Mouse (Mus musculus): Measurements from ENCODE around the gene Apod.
"Not testable (repeated sequence)": the region's sequence is repeated elsewhere in the genome, so short reads cannot be mapped to it uniquely, and the experiment has no call there.

Gene Apod

DNA sequence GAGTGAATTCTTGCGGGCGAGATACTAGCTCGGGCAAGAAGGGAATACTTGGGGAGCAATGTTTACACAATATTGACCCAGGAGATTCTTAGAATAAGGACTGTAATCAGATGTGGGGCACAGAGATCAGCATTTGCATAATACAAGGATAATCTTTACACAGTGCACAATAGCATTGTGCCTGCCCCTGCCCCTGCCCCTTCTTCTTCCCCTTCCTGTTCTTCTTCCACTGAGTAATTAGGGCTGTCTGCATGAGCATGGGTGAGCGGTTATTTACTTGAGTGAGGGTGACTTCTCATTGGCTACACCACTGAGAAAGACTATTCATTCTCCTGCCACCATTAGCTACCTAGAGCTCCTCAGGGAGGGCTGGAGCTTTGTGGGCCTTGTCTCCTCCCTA is 6.9 kb upstream of the Apod start:
- no peak for DNase-seq (ENCODE audit: low read depth, low spot score)

DNA sequence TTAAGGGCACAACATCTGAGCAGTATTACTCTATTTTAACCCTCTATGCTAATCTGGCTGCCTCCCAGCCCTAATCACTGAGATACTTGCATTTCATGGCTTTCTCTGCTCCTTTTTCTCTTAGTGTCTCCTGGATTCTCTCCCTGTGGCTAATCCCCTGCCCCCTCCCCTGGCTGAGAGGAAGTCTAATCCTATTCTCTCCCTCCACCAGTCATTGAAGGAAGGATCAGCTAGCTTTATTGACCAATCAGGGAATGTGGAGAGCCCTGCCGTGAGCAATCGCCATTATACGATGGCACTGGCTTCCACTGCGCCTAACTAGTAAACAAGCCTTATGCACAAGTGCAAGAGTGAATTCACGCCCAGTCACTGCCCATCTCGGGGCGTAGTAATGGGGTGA is 6.3 kb upstream of the Apod start:
- DNase-seq (ENCODE audit: low read depth, low spot score): peak; percentile 52

DNA sequence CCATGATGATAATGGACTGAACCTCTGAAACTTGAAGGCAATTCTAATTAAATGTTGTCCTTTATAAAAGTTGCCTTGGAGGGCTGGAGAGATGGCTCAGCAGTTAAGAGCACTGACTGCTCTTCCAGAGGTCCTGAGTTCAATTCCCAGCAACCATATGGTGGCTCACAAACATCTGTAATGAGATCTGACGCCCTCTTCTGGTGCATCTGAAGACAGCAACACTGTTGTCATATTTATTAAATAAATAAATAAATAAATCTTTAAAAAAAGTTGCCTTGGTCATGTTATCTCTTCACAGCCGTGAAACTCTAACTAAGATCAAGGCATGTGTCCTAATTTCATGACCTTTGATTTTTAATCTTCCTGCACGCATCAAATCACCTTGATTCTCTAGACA is 5.1 kb upstream of the Apod start:
- DNase-seq (ENCODE audit: low read depth, low spot score): not testable (repeated sequence)

DNA sequence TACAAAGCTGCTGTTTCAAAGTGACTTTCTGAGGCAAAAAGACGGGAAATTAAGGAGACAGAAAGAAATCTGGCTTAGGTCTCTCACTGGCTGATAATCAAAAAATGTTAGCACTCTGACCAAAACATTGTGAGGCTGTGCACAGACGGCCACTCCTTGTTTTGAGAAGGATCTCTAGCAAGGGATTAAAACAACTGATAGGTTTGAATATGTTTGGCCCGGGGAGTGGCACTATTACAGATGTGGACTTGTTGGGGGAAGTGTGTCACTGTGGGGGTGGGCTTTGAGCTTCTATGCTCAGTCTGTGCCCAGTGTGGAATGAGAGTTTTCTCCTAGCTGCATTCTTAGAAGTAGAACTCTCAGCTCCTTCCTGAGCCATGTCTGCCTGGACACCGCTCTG is 4.7 kb upstream of the Apod start:
- no peak for DNase-seq (ENCODE audit: low read depth, low spot score)

DNA sequence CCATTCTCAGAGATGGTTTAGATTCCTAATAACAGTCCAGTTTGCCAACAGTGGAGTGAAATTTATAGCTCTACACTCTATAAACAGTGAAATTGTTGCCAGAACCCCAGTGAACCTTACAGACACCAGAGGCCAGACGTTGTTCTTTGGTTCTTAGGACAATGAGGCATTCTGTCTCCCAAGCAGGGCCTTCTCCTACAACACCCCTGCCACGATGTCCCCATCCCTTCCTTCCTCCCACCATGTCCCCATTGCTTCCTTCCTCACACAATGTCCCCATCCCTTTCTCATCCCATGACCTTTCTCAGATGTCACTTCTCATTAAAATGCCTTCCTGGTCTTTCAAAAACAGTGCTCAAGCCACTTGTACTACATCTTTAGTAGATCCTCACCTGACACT is 3.8 kb upstream of the Apod start:
- no peak for DNase-seq (ENCODE audit: low read depth, low spot score)

DNA sequence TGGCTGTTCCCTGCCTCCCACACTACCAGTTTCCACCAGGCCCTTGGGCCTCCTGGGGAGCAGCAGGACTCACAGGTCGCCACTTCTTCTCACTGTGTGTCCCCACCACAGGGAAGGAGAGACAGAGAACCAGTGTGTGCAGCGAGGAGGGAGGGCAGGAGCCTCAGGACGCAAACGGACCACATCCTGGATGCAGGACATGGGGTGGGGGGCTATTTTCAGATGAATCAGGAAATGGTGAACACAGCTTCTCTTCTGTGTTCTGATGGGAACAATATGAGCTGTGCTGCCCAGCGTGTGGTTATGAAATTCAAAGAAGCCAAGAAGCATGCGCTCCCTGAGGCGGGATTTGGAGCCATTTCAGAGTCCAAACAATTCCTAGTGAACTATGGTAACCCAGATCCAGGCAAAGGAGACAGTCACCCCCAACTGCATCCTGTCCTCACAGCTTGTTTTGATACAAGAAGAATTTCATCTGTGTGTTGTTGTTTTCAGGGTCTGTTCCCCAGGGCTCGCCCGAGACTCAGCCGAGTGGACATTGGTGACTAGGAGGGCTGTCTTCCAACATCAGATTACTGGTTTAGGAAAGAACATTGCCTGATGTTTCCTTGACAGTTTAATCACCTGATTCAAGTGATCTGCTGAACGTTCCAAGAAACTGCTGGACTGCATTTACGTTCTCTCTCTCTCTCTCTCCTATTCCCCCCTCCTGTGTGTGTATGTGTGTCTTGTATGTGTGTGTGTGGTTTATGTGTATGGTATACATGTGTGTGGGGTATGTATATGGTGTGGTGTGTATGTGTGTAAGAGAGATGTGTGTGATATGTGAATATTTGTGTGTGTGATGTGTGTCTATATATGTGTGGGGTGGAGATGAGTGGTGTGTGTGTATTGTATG is 1.9 kb upstream of the Apod start:
- not testable (repeated sequence) for DNase-seq (ENCODE audit: low read depth, low spot score)

DNA sequence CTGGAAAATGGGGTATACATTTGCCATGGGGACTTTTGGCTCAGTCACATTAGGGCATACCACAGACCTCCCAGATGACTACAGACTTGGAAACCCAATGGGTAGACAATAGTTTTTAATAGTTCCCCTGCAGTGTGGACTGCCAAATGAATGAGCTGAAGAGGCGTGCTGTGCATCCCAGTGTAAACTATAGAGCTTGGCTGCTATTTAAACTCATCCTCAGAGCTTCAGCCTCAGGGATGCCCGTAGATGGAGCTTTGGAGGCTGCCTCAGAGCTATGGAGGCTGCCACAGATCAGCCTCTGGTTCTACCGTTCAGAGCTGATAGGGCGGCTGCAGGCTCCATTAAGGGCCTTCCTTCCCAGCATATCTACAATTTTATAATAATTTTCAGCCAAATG is 686 bp upstream of the Apod start:
- no peak for DNase-seq (ENCODE audit: low read depth, low spot score)

DNA sequence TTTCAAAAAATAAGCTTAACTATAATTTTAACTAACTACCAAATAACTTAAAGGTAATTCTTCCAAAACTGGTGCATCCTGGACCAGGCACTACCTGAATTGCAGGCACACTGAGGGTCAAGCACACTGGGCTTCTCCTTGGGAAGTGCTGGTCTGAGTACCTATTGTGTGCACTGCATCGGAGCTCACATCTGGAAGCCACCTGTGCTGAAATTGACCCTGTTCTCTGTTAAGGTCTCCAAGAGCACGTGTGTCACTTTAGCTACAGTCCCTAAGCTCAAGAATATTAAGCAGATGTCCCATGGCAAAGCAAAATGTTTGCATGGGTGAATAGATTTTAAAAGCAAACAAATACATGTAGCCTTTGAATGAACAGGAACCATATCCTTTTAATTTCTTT is 997 bp downstream of the Apod start:
- DNase-seq (ENCODE audit: low read depth, low spot score): no peak

DNA sequence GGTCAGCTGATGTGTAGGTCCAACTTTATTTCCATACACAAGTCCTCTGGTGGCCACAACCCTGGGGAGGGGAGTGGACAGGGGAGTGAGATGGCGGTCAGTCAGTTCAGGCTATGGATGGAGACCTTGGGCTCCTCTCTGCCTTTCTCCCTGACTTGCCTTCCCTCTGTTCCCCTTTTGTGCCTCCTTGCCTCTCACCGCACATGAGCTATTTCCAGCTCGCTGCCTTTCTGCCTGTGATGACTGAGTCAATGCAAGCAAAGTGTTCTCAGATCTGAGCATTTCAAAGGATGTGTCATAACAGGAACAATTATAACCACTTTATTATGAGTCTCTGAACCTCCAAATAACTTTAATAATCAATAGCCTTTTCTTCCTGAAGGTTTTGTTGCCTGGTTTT is 2.3 kb downstream of the Apod start:
- DNase-seq (ENCODE audit: low read depth, low spot score): no peak

DNA sequence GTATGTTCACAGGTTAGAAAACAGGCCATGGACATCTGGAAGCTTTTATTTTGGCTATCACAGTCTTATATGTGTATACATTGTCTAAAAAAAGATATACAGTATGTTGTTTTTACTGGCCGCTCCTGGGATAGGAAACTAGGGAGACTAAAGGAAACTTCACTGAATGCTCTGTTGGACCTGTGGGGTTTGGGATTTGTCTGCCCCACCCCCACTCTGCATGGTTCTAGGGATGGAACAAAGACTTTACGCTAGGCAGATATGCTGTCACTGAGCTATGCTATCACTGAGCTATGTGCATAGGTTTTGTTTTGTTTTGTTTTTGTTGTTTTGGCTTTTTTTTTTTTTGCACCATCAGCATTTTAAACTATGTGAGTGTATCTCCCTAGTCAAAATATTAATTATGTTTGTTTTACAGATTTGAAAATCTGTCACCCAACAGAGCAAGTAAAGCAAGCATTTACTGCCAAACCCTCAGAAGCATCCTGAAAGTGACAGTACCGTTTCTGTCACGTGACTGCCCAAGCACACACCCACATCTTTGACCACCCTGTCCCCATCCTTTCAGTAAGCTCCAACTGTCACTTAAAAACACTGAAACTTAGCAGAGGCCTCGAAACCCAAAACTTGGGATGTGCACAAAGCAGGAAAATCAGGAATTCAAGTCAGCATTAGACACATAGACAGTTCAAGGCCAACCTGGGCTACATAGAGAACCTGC is 9.2 kb downstream of the Apod start:
- DNase-seq (ENCODE audit: low read depth, low spot score): no peak

DNA sequence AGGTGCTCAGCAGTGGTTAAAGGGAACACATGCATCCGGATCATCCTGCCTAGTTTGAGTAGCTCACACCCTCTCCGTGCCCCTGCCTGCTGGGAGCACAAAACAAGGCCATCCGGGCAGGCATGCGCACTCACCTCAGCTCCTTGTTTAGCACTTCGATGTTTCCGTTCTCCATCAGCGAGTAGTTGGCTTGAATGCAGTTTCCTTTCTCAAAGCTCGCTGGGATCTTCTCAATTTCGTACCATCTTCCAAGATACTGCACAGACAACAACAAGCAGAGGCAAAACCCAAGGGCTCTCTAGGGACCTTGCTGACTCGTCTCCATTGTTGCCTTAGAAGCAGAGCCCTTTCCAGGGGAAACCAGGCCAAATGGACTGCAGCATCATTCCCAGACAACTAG is 11.3 kb downstream of the Apod start:
- DNase-seq (ENCODE audit: low read depth, low spot score): peak; percentile 74

DNA sequence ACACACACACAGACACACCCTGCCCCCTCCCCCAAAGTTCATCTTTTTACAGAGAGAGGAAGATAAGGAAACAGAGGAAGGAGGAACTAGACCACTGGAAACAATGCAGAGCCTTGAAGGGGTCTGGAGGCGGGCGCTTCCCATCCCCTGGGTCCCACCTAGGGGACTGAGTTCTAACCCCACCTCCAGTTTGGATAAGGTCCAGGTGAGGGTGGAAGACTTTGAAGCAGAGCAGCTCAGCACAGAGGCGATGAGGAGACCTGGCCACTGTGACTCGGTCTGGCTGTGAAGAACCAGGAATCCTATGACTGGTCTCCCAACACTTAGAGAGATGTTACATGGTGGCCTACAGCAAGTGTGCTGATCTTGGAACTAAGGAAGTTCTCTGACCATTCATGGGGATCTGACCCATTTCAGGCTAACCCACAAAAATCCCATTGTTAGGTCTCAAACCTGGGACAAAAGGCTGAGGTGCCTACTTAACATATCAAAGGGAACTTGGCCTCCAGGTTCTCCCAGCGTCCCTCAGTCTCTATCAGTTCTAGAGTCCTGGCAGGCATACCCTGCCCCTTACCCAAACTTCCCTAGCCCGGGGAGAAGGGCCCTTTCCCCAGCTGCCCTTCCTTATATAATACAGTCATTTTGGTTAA is 13.6 kb downstream of the Apod start:
- DNase-seq (ENCODE audit: low read depth, low spot score): peak; percentile 85

DNA sequence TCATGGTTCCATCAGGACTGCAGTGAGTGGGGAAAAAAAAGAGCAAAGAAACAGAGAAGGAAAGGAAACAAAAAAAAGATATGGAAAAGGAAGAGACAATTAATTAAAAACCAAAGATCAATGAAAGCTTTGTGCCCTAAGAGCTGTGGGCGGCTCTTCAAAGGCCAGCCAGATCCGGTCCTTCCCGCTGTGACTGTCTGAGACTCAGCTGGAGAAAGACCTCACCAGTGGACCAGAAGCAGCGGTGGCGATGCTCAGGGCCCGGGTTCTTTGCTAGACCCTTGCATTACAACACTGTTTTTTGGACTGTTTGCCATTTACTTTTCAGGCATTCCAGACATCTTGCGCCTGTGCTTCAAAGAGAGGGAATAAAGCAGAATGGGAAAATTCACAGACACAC is 14.1 kb downstream of the Apod start:
- peak; percentile 71 for DNase-seq (ENCODE audit: low read depth, low spot score)

DNA sequence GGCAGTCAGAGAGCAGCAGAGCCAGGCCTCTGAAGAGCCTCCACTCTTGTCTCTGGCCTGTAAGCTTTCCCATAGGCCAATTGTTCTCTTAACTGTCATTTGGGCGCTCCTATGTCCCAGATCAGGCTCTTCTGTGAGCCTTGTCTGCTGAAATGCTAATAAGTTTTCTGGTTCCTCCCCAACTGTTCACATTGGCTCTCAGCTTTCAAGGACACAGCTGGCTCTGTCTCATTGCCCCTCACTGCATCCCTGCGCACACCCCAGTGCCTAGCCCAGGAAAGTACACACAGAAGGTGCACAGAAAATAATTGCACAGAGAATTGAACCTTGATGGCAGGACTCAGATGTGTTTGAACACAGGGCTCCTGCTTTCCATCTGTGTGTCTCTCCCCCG is 14.7 kb downstream of the Apod start:
- peak; percentile 82 for DNase-seq (ENCODE audit: low read depth, low spot score)

DNA sequence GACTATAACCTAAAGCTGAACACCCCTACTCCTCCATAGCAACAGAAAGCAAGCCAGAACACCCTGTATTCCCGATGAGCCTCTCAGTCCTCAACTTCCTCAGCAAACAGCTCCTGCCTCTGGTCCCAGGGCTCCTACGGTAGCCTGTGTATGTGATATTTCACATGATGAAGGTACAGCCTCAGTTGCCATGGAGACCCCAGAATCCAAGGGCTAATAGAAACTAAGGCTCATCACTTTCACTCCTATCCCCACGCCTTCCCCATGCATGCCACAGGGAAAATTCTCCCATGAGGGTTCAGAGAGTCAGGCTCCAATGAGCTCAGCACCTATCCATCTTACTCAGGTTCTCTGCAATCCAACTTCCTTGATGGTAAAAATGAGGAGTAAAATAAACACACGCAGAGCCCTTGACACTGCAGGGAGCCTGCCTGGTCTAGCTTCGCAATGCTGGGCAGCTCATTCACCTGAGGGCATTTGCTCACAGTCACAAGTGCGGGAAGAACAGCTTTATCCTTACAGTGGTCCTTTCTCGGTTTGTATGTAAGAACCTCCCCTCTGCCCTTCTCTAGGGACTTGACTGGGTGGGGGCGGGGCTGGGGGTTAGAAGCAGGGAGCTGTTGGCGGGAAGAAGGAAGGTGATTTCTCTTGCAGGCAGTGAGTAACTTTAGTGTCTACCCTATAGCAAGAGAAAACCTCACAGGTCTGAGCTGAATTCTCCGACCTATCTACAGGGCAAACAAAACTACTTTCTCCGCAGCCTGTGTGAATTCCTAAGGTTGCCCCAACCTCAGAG is 15.2 kb downstream of the Apod start:
- DNase-seq (ENCODE audit: low read depth, low spot score): peak; percentile 67

DNA sequence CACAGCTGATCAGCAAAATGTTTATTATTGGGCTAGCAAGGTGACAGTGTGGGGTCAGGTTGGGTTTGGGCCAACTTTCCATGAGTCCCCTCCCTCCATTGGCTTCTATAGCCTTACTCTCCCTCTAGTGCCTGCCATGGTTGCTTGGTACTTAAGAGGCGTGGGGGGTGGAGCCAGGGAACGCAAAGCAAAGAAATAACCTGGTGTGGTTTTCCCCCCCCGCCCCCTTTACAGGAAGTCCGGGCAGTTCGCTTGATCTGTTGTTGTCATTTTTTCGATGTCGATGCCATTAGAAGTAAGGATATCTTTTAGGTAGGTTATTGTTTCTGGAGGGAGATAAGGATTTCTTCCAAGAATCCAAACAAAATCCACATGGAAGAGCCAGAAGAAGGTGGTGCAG is 17.5 kb downstream of the Apod start:
- DNase-seq (ENCODE audit: low read depth, low spot score): peak; percentile 59

DNA sequence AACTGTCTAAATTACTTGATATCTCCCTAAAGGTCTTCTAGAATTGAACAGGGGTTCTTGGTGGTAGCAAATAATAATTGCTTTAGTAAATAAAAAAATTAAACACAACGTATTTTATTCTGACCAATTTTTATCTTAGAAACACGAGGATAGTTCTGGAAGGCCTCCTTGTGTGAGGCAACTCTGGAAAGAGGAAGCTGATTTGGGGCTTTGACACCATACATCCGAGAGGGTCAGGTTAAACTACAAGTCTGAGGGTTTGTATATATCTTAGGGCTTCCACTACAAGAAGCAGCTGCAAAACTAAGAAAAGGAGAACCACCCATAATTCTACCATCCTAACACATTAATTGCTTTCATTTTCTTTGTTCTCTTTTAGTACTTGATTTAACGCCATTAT is 20.8 kb downstream of the Apod start:
- no peak for DNase-seq (ENCODE audit: low read depth, low spot score)

DNA sequence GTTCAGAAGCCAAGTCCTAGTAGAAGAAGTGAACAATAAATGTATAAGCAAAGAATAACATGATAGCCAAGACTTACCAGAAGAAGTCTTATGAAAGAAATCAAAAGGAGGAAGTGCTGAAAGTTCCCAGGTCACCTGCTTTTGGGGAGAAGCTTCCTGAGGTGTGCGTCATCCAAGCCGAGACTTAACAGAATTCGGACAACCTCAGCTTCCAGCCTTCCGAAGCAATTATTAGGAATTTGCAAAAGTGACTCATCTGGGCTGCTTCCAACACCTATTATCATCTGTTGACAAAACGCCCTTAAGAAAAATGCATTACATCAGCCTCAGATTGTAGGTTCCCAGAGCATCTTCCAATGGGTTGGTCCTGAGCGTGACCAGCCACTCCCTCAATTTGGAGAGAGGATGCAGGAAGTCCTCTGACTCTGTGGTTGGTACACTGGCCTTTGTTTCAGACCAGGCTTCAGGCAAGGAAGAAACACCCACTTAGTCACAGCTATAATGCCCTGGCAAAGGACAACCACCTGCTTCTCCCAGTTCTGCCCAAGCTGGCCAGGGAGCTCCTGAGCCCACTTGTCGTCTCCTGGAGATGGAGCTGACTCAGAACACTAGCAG is 23.8 kb downstream of the Apod start:
- peak; percentile 52 for DNase-seq (ENCODE audit: low read depth, low spot score)

DNA sequence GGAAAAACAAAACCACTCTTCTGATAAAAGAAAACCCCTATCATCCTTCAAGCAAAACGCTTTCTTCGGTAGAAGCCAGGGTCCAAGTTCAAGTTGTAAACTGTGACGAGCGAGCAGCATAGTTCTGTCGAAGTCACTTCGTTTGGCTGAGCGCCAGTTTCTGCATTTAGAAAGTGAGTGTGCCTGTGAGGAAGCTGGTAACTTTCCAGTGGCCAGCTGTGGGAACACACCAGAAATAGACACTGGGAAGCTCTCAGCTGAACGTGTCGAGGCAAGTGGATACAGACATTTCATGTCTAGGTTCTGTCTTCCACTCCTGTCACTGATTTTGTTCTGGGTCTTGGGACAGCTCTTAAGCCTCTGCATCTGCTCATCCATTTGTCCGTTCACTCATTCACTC is 24.3 kb downstream of the Apod start:
- DNase-seq (ENCODE audit: low read depth, low spot score): no peak

DNA sequence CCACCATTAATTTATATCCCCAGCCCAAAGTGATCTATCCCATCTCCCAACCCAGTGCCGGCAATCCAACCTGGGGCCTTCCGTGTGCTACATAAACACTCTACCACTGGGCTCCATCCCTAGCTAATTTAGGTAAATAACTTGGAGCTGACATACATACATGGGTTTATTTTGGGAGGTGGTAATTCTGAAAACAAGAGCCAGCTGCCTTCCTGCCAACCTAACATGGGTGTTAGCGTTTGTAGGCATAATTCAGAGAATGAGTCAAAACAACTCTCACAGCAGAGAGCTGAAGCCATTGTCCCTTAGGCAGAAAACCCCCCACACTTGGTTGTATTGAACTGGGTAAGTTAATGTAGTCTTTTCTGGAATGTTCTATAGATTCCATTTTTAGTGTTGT is 26.9 kb downstream of the Apod start:
- DNase-seq (ENCODE audit: low read depth, low spot score): no peak

DNA sequence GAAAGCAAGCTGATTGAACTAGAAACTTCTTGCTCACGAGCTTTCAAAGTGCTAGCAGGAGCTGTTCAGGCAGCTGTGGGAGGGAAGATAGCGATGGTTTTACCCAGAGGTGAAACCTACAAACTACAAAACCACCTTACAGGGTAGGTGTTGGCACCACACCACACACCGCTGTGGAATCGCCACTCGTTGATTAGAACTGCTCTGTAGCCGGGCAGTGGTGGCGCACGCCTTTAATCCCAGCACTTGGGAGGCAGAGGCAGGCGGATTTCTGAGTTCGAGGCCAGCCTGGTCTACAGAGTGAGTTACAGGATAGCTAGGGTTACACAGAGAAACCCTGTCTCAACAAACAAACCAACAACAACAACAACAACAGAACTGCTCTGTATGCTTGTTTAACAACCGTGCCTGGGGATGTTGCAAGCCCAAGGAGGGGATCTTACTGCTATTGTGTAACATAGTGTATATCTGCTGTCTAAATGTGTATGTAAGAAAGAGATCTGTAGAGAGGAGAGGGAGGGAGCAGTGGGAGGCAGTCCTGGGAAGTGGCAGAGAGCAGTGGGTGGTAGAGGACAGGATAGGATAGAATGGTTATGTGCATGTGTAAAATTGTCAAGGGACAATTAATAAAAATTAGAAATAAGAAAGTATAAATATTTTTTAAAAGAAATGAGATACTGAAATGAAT is 27.7 kb downstream of the Apod start:
- no peak for DNase-seq (ENCODE audit: low read depth, low spot score)

Measured in R1 (cell line).